Mouse (Mus musculus): ENCODE data around the gene Pacrg. TPM values are rescaled to one million over a fixed set of nuclear protein-coding genes. Genes with fewer than 3 reads are reported as not detected.
A peak's percentile ranks its signal among the peaks of the same experiment; 100 is the strongest.

Pacrg gene
- polyA plus RNA-seq, 1 experiment from 2014 or later: 1.0 TPM

GRCm38 (mm10) chr17:10383406-10383805, 456.7 kb downstream of the Pacrg start:
- Histone ChIP-seq H3K27me3 (no peaks in the 10 kb centered on the region), H3K9ac (no peak overlapping the region), H3K9me3 (replicated peaks) (no peaks in the 10 kb centered on the region), H3K27ac (no peak overlapping the region), H3K4me3 (no peak overlapping the region), H3K36me3 (no peaks in the 10 kb centered on the region), H3K4me1 (replicated peaks) (peaks cover 29% of the 10 kb centered on the region), H3K4me2 (no peak overlapping the region)
- no peak for ATAC-seq (replicated peaks; ENCODE audit: insufficient number of reproducible peaks, insufficient read depth, low FRiP score, low read depth)
- 82% methylated on average over 6 of the region's 6 CpGs for WGBS

- H3K9ac ChIP-seq: no peak overlapping the region
- no peaks in the 10 kb centered on the region for H3K36me3 ChIP-seq
- peak overlapping the region; percentile 20 for H3K4me2 ChIP-seq
- no peak overlapping the region for H3K4me3 ChIP-seq
- peak; percentile 79 for ATAC-seq (replicated peaks; ENCODE audit: insufficient number of reproducible peaks, insufficient read depth, low FRiP score, low read depth)
- no peaks in the 10 kb centered on the region for H3K27me3 ChIP-seq
- peaks cover 37% of the 10 kb centered on the region for H3K4me1 ChIP-seq (replicated peaks)
- H3K27ac ChIP-seq: peak overlapping the region; percentile 88
- WGBS: 49% methylated on average over 10 of the region's 10 CpGs
- H3K9me3 ChIP-seq (replicated peaks): no peaks in the 10 kb centered on the region
These were observed 461.5 kb downstream of the Pacrg start for GRCm38 (mm10) chr17:10378467-10379175.

GRCm38 (mm10) chr17:10377606-10378005, 462.5 kb downstream of the Pacrg start:
- H3K27ac ChIP-seq: peak overlapping the region; percentile 88
- ATAC-seq (replicated peaks; ENCODE audit: insufficient number of reproducible peaks, insufficient read depth, low FRiP score, low read depth): no peak
- no peaks in the 10 kb centered on the region for H3K27me3 ChIP-seq
- no peak overlapping the region for H3K4me2 ChIP-seq
- 83% methylated on average over 2 of the region's 2 CpGs for WGBS
- no peaks in the 10 kb centered on the region for H3K9me3 ChIP-seq (replicated peaks)
- peaks cover 47% of the 10 kb centered on the region for H3K4me1 ChIP-seq (replicated peaks)
- no peaks in the 10 kb centered on the region for H3K36me3 ChIP-seq
- no peak overlapping the region for H3K4me3 ChIP-seq
- H3K9ac ChIP-seq: no peak overlapping the region

GRCm38 (mm10) chr17:10374316-10374715, 465.8 kb downstream of the Pacrg start:
- WGBS: 39% methylated on average over 7 of the region's 7 CpGs
- H3K9ac ChIP-seq: no peak overlapping the region
- H3K36me3 ChIP-seq: no peaks in the 10 kb centered on the region
- no peak overlapping the region for H3K4me2 ChIP-seq
- no peak for ATAC-seq (replicated peaks; ENCODE audit: insufficient number of reproducible peaks, insufficient read depth, low FRiP score, low read depth)
- H3K9me3 ChIP-seq (replicated peaks): no peaks in the 10 kb centered on the region
- H3K27ac ChIP-seq: peak overlapping the region; percentile 69
- no peak overlapping the region for H3K4me3 ChIP-seq
- no peaks in the 10 kb centered on the region for H3K27me3 ChIP-seq
- peaks cover 58% of the 10 kb centered on the region for H3K4me1 ChIP-seq (replicated peaks)

GRCm38 (mm10) chr17:10373727-10374126, 466.4 kb downstream of the Pacrg start:
- peak overlapping the region; percentile 69 for H3K27ac ChIP-seq
- H3K4me1 ChIP-seq (replicated peaks): peaks cover 55% of the 10 kb centered on the region
- H3K27me3 ChIP-seq: no peaks in the 10 kb centered on the region
- no peaks in the 10 kb centered on the region for H3K9me3 ChIP-seq (replicated peaks)
- H3K9ac ChIP-seq: no peak overlapping the region
- WGBS: 34% methylated on average over 3 of the region's 3 CpGs
- no peak overlapping the region for H3K4me3 ChIP-seq
- no peak for ATAC-seq (replicated peaks; ENCODE audit: insufficient number of reproducible peaks, insufficient read depth, low FRiP score, low read depth)
- no peaks in the 10 kb centered on the region for H3K36me3 ChIP-seq
- H3K4me2 ChIP-seq: no peak overlapping the region

- Histone ChIP-seq H3K27me3 (no peaks in the 10 kb centered on the region), H3K4me3 (no peak overlapping the region), H3K4me2 (no peak overlapping the region), H3K9me3 (replicated peaks) (no peaks in the 10 kb centered on the region), H3K36me3 (no peaks in the 10 kb centered on the region), H3K9ac (no peak overlapping the region), H3K4me1 (replicated peaks) (peaks cover 57% of the 10 kb centered on the region), H3K27ac (peak overlapping the region; percentile 88; the same call in 1 of the 2 replicates)
- WGBS: 52% methylated on average over 18 of the region's 18 CpGs
- no peak for ATAC-seq (replicated peaks; ENCODE audit: insufficient number of reproducible peaks, insufficient read depth, low FRiP score, low read depth)
These were observed 467.9 kb downstream of the Pacrg start for GRCm38 (mm10) chr17:10372001-10372785.

GRCm38 (mm10) chr17:10371472-10371871, 468.6 kb downstream of the Pacrg start:
- no peak overlapping the region for H3K4me2 ChIP-seq
- H3K36me3 ChIP-seq: no peaks in the 10 kb centered on the region
- H3K27me3 ChIP-seq: no peaks in the 10 kb centered on the region
- no peak overlapping the region for H3K9ac ChIP-seq
- 68% methylated on average over 8 of the region's 8 CpGs for WGBS
- ATAC-seq (replicated peaks; ENCODE audit: insufficient number of reproducible peaks, insufficient read depth, low FRiP score, low read depth): no peak
- H3K9me3 ChIP-seq (replicated peaks): no peaks in the 10 kb centered on the region
- peak overlapping the region; percentile 88 for H3K27ac ChIP-seq
- peaks cover 62% of the 10 kb centered on the region for H3K4me1 ChIP-seq (replicated peaks)
- no peak overlapping the region for H3K4me3 ChIP-seq

GRCm38 (mm10) chr17:10370660-10371130, 469.4 kb downstream of the Pacrg start:
- Histone ChIP-seq H3K9ac (no peak overlapping the region), H3K4me3 (no peak overlapping the region), H3K27ac (peak overlapping the region; percentile 88), H3K9me3 (replicated peaks) (no peaks in the 10 kb centered on the region), H3K4me2 (peak overlapping the region; percentile 19; the same call in 1 of the 2 replicates), H3K4me1 (replicated peaks) (peaks cover 67% of the 10 kb centered on the region), H3K36me3 (no peaks in the 10 kb centered on the region), H3K27me3 (no peaks in the 10 kb centered on the region)
- ATAC-seq (replicated peaks; ENCODE audit: insufficient number of reproducible peaks, insufficient read depth, low FRiP score, low read depth): no peak
- WGBS: 20% methylated on average over 8 of the region's 8 CpGs

- peaks cover 71% of the 10 kb centered on the region for H3K4me1 ChIP-seq (replicated peaks)
- H3K4me3 ChIP-seq: no peak overlapping the region
- WGBS: 73% methylated on average over 13 of the region's 13 CpGs
- peak overlapping the region; percentile 19; the same call in 1 of the 2 replicates for H3K4me2 ChIP-seq
- H3K9me3 ChIP-seq (replicated peaks): no peaks in the 10 kb centered on the region
- no peaks in the 10 kb centered on the region for H3K36me3 ChIP-seq
- H3K27me3 ChIP-seq: no peaks in the 10 kb centered on the region
- no peak overlapping the region for H3K9ac ChIP-seq
- no peak for ATAC-seq (replicated peaks; ENCODE audit: insufficient number of reproducible peaks, insufficient read depth, low FRiP score, low read depth)
- H3K27ac ChIP-seq: peak overlapping the region; percentile 88
These were observed 470.0 kb downstream of the Pacrg start for GRCm38 (mm10) chr17:10369961-10370659.

GRCm38 (mm10) chr17:10367044-10367443, 473.1 kb downstream of the Pacrg start:
- ATAC-seq (replicated peaks; ENCODE audit: insufficient number of reproducible peaks, insufficient read depth, low FRiP score, low read depth): no peak
- H3K4me2 ChIP-seq: no peak overlapping the region

GRCm38 (mm10) chr17:10366577-10366976, 473.5 kb downstream of the Pacrg start:
- Histone ChIP-seq H3K36me3 (no peaks in the 10 kb centered on the region), H3K4me1 (replicated peaks) (peaks cover 52% of the 10 kb centered on the region), H3K27ac (peak overlapping the region; percentile 24), H3K4me2 (no peak overlapping the region), H3K9me3 (replicated peaks) (no peaks in the 10 kb centered on the region), H3K27me3 (no peaks in the 10 kb centered on the region), H3K4me3 (no peak overlapping the region), H3K9ac (no peak overlapping the region)
- WGBS: 66% methylated on average over 4 of the region's 4 CpGs
- ATAC-seq (replicated peaks; ENCODE audit: insufficient number of reproducible peaks, insufficient read depth, low FRiP score, low read depth): no peak

More at GRCm38 (mm10) chr17:10367044-10367443, 473.1 kb downstream of the Pacrg start:
- peaks cover 52% of the 10 kb centered on the region for H3K4me1 ChIP-seq (replicated peaks)
- no peak overlapping the region for H3K4me3 ChIP-seq
- H3K27ac ChIP-seq: peak overlapping the region; percentile 24; the same call in 1 of the 2 replicates
- H3K9me3 ChIP-seq (replicated peaks): no peaks in the 10 kb centered on the region
- H3K9ac ChIP-seq: no peak overlapping the region
- 68% methylated on average over 5 of the region's 5 CpGs for WGBS
- H3K36me3 ChIP-seq: no peaks in the 10 kb centered on the region
- H3K27me3 ChIP-seq: no peaks in the 10 kb centered on the region

Data from heart, embryonic 15.5 days (tissue).